Mouse (Mus musculus) heart, postnatal 0 days (tissue): ENCODE measurements around the gene Sebox.

Source experiments
- CTCF ChIP-seq: IDR thresholded peaks from 2 replicates; pipeline ENCODE4 v1.5.1; 2016; ENCODE audit warnings: antibody characterized with exemption, control low read depth, low read depth
- EP300 ChIP-seq: IDR thresholded peaks from 2 replicates; pipeline ENCODE4 v1.6.1; 2016; ENCODE audit warnings: antibody characterized with exemption, low read depth

GRCm38 (mm10) chr11:78547718-78548460 lies 44.6 kb downstream of the Sebox start:
- no peak for TF ChIP-seq CTCF
- no peak for TF ChIP-seq EP300
